Mouse (Mus musculus): ENCODE data around the gene Atp9a. TPM values are rescaled to one million over a fixed set of nuclear protein-coding genes. Genes with fewer than 3 reads are reported as not detected.

Gene Atp9a
- polyA plus RNA-seq, 1 experiment = 41.6 TPM

DNA sequence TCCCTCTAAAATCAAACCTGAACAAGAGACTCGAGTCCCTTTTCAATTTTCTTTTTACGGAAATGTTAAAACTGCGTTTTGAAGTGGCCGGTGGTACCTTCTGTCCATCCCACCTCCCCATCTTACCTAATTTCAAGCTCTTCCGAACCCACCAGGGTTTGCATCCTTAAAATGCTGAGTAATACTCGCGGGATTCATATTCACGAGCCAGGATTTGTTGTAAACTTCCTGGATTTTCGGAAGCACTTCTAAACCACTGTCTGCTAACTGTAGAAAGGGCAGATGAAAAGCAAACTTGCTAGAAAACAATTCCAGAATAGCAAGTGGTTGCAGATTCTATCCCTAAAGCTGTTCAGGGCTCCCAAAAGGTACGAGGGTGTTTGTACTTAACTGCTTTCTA lies 25.4 kb upstream of the Atp9a start, which contains the start of gene Sall4:
Sall4 (minus strand) TSS at position 362 of the 400 bp plus-strand sequence.
- Histone ChIP-seq H3K79me2 (ENCODE audit: control insufficient read depth, insufficient read depth) (no peaks in the 10 kb centered on the region), H3K4me3 (no peak within 1 kb of the TSS), H3ac (ENCODE audit: control insufficient read depth, insufficient read length) (no peak within 1 kb of the TSS), H3K27me3 (ENCODE audit: control insufficient read depth, insufficient read depth, insufficient read length) (peaks cover 51% of the 10 kb centered on the region), H3K4me2 (ENCODE audit: low read depth) (no peak within 1 kb of the TSS), H3K36me3 (ENCODE audit: control insufficient read depth, insufficient read depth) (no peaks in the 10 kb centered on the region)
- no peak for TF ChIP-seq POLR2A (IDR thresholded peaks at IDR 0.05; ENCODE audit: insufficient read length, low read depth)
- TF ChIP-seq E2F4 (IDR thresholded peaks at IDR 0.05; ENCODE audit: insufficient read depth) = no peak
- TF ChIP-seq USF1 (IDR thresholded peaks at IDR 0.05; ENCODE audit: low read depth) = no peak
- no peak for TF ChIP-seq REST (IDR thresholded peaks at IDR 0.05; ENCODE audit: insufficient read depth, insufficient read length)
- no peak for TF ChIP-seq CEBPB (IDR thresholded peaks at IDR 0.05; ENCODE audit: insufficient read depth, poor library complexity, severe bottlenecking)
- TF ChIP-seq TCF12 (IDR thresholded peaks at IDR 0.05; ENCODE audit: insufficient read depth, poor library complexity, severe bottlenecking) = no peak
- TF ChIP-seq POLR2AphosphoS2 (IDR thresholded peaks at IDR 0.05; ENCODE audit: insufficient read length, low read depth) = no peak
- no peak for TF ChIP-seq TCF3 (IDR thresholded peaks at IDR 0.05; ENCODE audit: insufficient read length, low read depth)
- TF ChIP-seq MYOD1 (IDR thresholded peaks at IDR 0.05; ENCODE audit: control insufficient read depth in 1 of 3, insufficient read length in 2 of 3, low read depth in 2 of 3) = no peak
- TF ChIP-seq MYOG (IDR thresholded peaks at IDR 0.05; ENCODE audit: control insufficient read depth in 1 of 3, insufficient read depth in 1 of 3, insufficient read length in 2 of 3, low read depth in 2 of 3) = no peak
- no peak for TF ChIP-seq MAX (IDR thresholded peaks at IDR 0.05; ENCODE audit: low read depth)
- TF ChIP-seq SRF (IDR thresholded peaks at IDR 0.05; ENCODE audit: control insufficient read depth, insufficient read length, low read depth) = no peak

DNA sequence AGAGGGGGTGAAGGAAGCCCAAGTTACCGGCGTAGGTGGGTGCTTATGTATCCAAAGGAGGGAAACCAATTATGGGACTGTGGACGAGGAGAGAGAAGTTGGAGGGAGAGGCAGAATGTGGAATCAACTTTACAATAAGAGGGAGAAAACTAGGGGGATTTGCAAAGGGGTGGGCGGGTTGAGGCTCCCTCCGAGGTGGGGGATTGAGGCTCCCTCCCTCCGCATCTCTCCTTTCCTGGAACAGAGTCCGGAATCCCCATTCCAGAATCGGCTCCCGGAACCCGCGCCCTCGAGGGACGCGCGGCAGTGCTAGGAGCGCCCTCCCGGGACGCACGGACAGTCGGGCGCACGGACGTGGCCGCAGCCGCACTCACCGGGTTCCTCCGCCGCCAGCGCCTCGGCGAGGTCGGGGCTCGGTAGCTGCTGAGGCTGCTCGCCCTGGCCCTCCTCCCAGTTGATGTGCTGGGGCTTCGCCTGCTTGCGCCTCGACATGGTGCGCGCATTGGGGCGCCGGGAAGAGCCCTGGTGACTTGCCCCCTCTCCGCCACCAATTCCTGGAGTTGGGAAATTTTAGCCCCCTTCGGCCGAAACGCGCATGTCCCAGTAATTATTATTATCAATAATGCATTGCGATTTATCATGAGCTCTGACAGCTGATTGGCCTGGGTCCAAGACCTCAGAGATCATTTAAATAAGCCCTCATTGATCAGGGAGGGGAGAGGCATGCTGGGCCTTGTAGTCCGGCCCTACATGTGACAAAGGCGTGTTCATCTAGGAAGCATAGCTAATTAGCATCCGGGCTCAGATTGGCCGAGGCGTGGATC lies 24.5 kb upstream of the Atp9a start:
- TF ChIP-seq USF1 (IDR thresholded peaks at IDR 0.05; ENCODE audit: low read depth) (no peak), MYOD1 (IDR thresholded peaks at IDR 0.05; ENCODE audit: control insufficient read depth in 1 of 3, insufficient read length in 2 of 3, low read depth in 2 of 3) (no peak), E2F4 (IDR thresholded peaks at IDR 0.05; ENCODE audit: insufficient read depth) (no peak), TCF12 (IDR thresholded peaks at IDR 0.05; ENCODE audit: insufficient read depth, poor library complexity, severe bottlenecking) (no peak), SRF (IDR thresholded peaks at IDR 0.05; ENCODE audit: control insufficient read depth, insufficient read length, low read depth) (no peak), REST (IDR thresholded peaks at IDR 0.05; ENCODE audit: insufficient read depth, insufficient read length) (no peak), POLR2AphosphoS2 (IDR thresholded peaks at IDR 0.05; ENCODE audit: insufficient read length, low read depth) (no peak), CEBPB (IDR thresholded peaks at IDR 0.05; ENCODE audit: insufficient read depth, poor library complexity, severe bottlenecking) (no peak), POLR2A (IDR thresholded peaks at IDR 0.05; ENCODE audit: insufficient read length, low read depth) (no peak), MYOG (IDR thresholded peaks at IDR 0.05; ENCODE audit: control insufficient read depth in 1 of 3, insufficient read depth in 1 of 3, insufficient read length in 2 of 3, low read depth in 2 of 3) (no peak), TCF3 (IDR thresholded peaks at IDR 0.05; ENCODE audit: insufficient read length, low read depth) (no peak), MAX (IDR thresholded peaks at IDR 0.05; ENCODE audit: low read depth) (no peak)
- Histone ChIP-seq H3K79me2 (ENCODE audit: control insufficient read depth, insufficient read depth) (no peaks in the 10 kb centered on the region), H3K36me3 (ENCODE audit: control insufficient read depth, insufficient read depth) (no peaks in the 10 kb centered on the region), H3K4me3 (no peak overlapping the region), H3ac (ENCODE audit: control insufficient read depth, insufficient read length) (no peak overlapping the region), H3K27me3 (ENCODE audit: control insufficient read depth, insufficient read depth, insufficient read length) (peaks cover 59% of the 10 kb centered on the region), H3K4me2 (ENCODE audit: low read depth) (no peak overlapping the region)

DNA sequence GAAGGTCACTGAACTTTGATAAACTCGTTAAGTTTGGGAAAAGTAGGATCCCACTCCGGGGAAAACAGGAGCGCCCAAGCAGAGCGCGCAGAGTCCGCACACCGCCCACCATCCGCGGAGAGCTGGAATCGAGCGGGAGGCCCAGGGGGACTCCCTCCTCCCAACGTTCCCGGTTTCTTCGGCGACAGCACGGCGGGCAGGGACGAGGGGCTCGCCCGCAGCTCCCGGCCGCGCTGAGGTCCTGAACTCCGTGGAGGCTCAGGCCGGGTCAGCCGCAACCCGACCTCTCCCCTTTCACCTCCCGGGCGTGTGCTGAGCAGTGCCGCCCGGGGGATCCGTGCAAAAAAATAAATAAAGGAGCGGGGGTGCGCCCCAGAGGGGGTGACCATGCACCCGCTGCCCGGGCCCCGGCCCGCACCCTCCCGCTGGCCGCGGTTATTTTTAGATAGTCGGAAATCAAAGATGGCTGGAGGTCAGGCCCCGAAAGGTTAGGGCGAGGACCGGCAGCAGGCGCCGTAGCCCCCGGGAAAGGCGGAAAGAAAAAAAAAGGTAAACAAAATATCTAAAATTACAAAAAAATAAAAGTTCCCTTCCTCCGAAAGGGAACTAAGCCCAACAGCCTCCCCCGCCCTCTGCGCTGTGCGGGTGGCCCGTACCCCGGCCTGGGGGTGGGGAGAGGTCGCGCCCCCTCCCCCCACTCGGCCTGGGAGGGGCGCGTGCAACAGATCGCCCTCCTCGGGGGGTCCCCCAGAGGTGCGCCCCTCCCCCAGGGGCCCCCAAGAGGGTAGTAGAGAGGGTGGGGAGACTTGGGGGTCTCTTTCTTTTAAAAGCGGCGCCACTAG lies 23.7 kb upstream of the Atp9a start:
- Histone ChIP-seq H3ac (ENCODE audit: control insufficient read depth, insufficient read length) (no peak overlapping the region), H3K27me3 (ENCODE audit: control insufficient read depth, insufficient read depth, insufficient read length) (peaks cover 68% of the 10 kb centered on the region), H3K4me2 (ENCODE audit: low read depth) (no peak overlapping the region), H3K79me2 (ENCODE audit: control insufficient read depth, insufficient read depth) (no peaks in the 10 kb centered on the region), H3K36me3 (ENCODE audit: control insufficient read depth, insufficient read depth) (no peaks in the 10 kb centered on the region), H3K4me3 (no peak overlapping the region)
- TF ChIP-seq CEBPB (IDR thresholded peaks at IDR 0.05; ENCODE audit: insufficient read depth, poor library complexity, severe bottlenecking) = no peak
- TF ChIP-seq REST (IDR thresholded peaks at IDR 0.05; ENCODE audit: insufficient read depth, insufficient read length) = no peak
- TF ChIP-seq TCF3 (IDR thresholded peaks at IDR 0.05; ENCODE audit: insufficient read length, low read depth) = no peak
- TF ChIP-seq SRF (IDR thresholded peaks at IDR 0.05; ENCODE audit: control insufficient read depth, insufficient read length, low read depth) = no peak

DNA sequence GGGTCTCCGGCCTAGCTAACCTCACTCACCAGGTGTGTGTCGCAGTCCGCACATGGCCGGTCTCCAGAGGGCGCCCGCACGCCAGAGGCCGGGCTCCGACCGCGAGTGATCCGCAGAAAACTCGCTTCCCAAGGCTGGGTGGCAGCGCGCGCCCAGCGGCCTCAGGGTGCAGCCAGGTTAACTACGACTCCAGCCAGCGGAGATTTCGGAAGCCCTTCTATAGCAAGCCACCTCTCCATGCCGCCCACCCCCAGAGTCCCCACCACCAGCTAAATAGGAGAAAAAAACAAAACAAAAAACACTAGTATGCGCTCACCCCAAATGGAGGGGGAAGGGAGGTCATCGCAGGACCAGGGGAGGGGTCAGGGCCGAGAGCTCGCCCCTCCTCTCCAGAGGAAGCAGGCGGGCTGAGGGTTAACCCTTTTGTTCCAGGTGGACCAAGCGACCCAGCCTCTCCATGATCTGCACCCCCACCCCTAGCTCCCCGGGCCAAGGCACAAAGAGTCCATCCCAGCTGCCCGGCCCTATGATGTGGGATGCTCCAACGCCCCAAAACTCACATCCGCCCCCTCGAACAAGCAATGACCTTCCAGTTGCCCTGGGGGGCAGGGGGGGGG lies 23.0 kb upstream of the Atp9a start:
- peaks cover 63% of the 10 kb centered on the region for H3K27me3 ChIP-seq (ENCODE audit: control insufficient read depth, insufficient read depth, insufficient read length)
- H3K4me3 ChIP-seq = no peak overlapping the region
- H3K36me3 ChIP-seq (ENCODE audit: control insufficient read depth, insufficient read depth) = no peaks in the 10 kb centered on the region
- H3K79me2 ChIP-seq (ENCODE audit: control insufficient read depth, insufficient read depth) = no peaks in the 10 kb centered on the region
- H3ac ChIP-seq (ENCODE audit: control insufficient read depth, insufficient read length) = no peak overlapping the region
- no peak for TF ChIP-seq MYOD1 (IDR thresholded peaks at IDR 0.05; ENCODE audit: control insufficient read depth in 1 of 3, insufficient read length in 2 of 3, low read depth in 2 of 3)
- TF ChIP-seq TCF12 (IDR thresholded peaks at IDR 0.05; ENCODE audit: insufficient read depth, poor library complexity, severe bottlenecking) = no peak
- TF ChIP-seq CEBPB (IDR thresholded peaks at IDR 0.05; ENCODE audit: insufficient read depth, poor library complexity, severe bottlenecking) = no peak
- no peak overlapping the region for H3K4me2 ChIP-seq (ENCODE audit: low read depth)

Data from myocyte (in vitro differentiated cells).